Mouse (Mus musculus): Measurements from ENCODE around the gene Nhlrc1. TPM values are rescaled to one million over a fixed set of nuclear protein-coding genes. Genes with fewer than 3 reads are reported as not detected.

Gene Nhlrc1
- polyA plus RNA-seq, 1 experiment from 2014 or later: 4.2 TPM

GRCm38 (mm10) chr13:46975930-46976329 is 38.7 kb downstream of the Nhlrc1 start:
- ATAC-seq (ENCODE audit: insufficient number of reproducible peaks, low FRiP score): no peak
- Histone ChIP-seq H3K4me2 (no peak overlapping the region), H3K9me3 (replicated peaks) (no peaks in the 10 kb centered on the region), H3K27me3 (replicated peaks) (no peaks in the 10 kb centered on the region), H3K9ac (no peak overlapping the region), H3K4me3 (no peak overlapping the region), H3K36me3 (no peaks in the 10 kb centered on the region), H3K27ac (ENCODE audit: poor library complexity, severe bottlenecking) (no peak overlapping the region; the same call in 1 of the 2 replicates), H3K4me1 (replicated peaks) (peaks cover 30% of the 10 kb centered on the region)
- 51% methylated on average over 4 of the region's 4 CpGs for WGBS

GRCm38 (mm10) chr13:46975031-46975551 is 39.6 kb downstream of the Nhlrc1 start:
- Histone ChIP-seq H3K27ac (ENCODE audit: poor library complexity, severe bottlenecking) (no peak overlapping the region), H3K9ac (no peak overlapping the region), H3K36me3 (no peaks in the 10 kb centered on the region), H3K4me3 (no peak overlapping the region), H3K4me1 (replicated peaks) (peaks cover 21% of the 10 kb centered on the region), H3K4me2 (peak overlapping the region; percentile 34; the same call in 1 of the 2 replicates), H3K9me3 (replicated peaks) (no peaks in the 10 kb centered on the region), H3K27me3 (replicated peaks) (no peaks in the 10 kb centered on the region)
- 57% methylated on average over 14 of the region's 14 CpGs for WGBS
- no peak for ATAC-seq (ENCODE audit: insufficient number of reproducible peaks, low FRiP score)

DNA sequence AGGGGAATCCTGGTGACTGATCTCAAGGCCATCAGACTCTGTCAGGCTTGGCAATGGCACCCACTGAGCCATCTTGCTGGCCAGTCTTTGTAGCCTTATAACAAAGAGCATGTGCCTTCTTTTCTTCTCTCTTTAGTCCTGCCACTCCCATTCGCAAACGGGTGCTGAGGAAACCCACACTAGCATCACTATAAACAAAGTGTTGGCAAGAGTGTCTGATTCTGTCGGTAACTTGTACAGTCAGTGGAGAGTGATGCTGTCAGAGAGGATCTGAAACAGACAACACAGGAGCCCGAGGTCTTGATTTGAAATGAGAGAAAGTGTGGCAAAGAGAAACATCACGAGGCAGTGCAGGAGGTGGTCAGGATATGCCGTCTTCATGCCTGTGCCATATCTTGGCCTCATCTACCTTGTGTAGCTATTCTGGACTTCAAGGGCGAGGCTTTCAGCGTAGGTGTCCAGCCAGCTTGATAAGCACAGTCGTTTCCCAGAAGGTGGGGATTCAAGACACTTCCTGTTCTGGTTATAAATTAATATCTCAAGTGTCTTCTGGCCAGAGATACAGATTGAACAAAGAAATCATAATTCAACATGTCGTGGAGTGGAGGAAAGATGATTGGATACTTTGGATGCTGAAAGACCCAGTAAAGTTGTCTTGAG is 44.2 kb downstream of the Nhlrc1 start:
- no peaks in the 10 kb centered on the region for H3K9me3 ChIP-seq (replicated peaks)
- no peak overlapping the region for H3K4me3 ChIP-seq
- peaks cover 6% of the 10 kb centered on the region for H3K4me1 ChIP-seq (replicated peaks)
- no peak overlapping the region for H3K27ac ChIP-seq (ENCODE audit: poor library complexity, severe bottlenecking)
- H3K36me3 ChIP-seq: no peaks in the 10 kb centered on the region
- no peak overlapping the region for H3K4me2 ChIP-seq
- 65% methylated on average over 10 of the region's 10 CpGs for WGBS
- no peak overlapping the region for H3K9ac ChIP-seq
- H3K27me3 ChIP-seq (replicated peaks): no peaks in the 10 kb centered on the region
- ATAC-seq (ENCODE audit: insufficient number of reproducible peaks, low FRiP score): no peak

- Histone ChIP-seq H3K27me3 (replicated peaks) (no peaks in the 10 kb centered on the region), H3K9ac (no peak overlapping the region), H3K4me1 (replicated peaks) (no peaks in the 10 kb centered on the region), H3K27ac (ENCODE audit: poor library complexity, severe bottlenecking) (no peak overlapping the region), H3K9me3 (replicated peaks) (peaks cover 8% of the 10 kb centered on the region; the same call in 1 of the 2 replicates), H3K36me3 (no peaks in the 10 kb centered on the region), H3K4me3 (no peak overlapping the region), H3K4me2 (no peak overlapping the region)
- no peak for ATAC-seq (ENCODE audit: insufficient number of reproducible peaks, low FRiP score)
- WGBS: 74% methylated on average over 2 of the region's 2 CpGs
Observed at GRCm38 (mm10) chr13:46968626-46969025, 46.0 kb downstream of the Nhlrc1 start.

DNA sequence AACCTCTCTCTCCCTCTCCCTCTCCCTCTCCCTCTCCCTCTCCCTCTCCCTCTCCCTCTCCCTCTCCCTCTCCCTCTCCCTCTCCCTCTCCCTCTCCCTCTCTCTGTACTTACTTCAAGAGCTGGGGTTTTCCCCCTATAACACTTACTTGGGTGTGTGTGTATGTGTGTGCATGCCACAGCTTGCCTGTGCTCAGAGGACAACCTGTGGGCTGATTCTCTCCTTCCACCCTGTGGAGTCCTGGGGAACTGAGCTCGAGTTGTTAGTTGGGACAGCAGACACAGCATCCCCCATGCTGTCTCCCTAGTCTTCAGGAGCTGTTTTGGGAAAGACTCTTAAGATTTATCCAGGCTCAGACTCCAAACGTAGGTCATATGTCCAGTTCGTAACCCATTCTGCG is 47.3 kb downstream of the Nhlrc1 start:
- Histone ChIP-seq H3K36me3 (no peaks in the 10 kb centered on the region), H3K4me3 (no peak overlapping the region), H3K27me3 (replicated peaks) (no peaks in the 10 kb centered on the region), H3K9me3 (replicated peaks) (peaks cover 8% of the 10 kb centered on the region; the same call in 1 of the 2 replicates), H3K4me2 (no peak overlapping the region), H3K9ac (no peak overlapping the region), H3K4me1 (replicated peaks) (no peaks in the 10 kb centered on the region), H3K27ac (ENCODE audit: poor library complexity, severe bottlenecking) (no peak overlapping the region)
- 71% methylated on average over 4 of the region's 4 CpGs for WGBS
- no peak for ATAC-seq (ENCODE audit: insufficient number of reproducible peaks, low FRiP score)

Other genes starting within 250 kb of the Nhlrc1 start
- 51.4 and 56.0 TPM in 2 replicates for gene Kif13a, start 85.0 kb downstream of the Nhlrc1 start, polyA plus RNA-seq (2016; fragmentation: Nextera tagmentation; extraction: Ambion mirVana)
- gene Kdm1b, start 28.6 kb upstream of the Nhlrc1 start, polyA plus RNA-seq (2016; fragmentation: Nextera tagmentation; extraction: Ambion mirVana): 9.0 and 9.3 TPM in 2 replicates
- 13.4 and 13.5 TPM in 2 replicates for gene Tpmt, start 29.9 kb upstream of the Nhlrc1 start, polyA plus RNA-seq (2016; fragmentation: Nextera tagmentation; extraction: Ambion mirVana)
- 171 and 173 TPM in 2 replicates for gene Dek, start 91.4 kb upstream of the Nhlrc1 start, polyA plus RNA-seq (2016; fragmentation: Nextera tagmentation; extraction: Ambion mirVana)
- gene Rnf144b, start 107.8 kb upstream of the Nhlrc1 start, polyA plus RNA-seq (2016; fragmentation: Nextera tagmentation; extraction: Ambion mirVana): 1.6 and 1.9 TPM in 2 replicates

All from heart, embryonic 12.5 days (tissue).